Mouse (Mus musculus) T-cell, adult 2 months (primary cell): ENCODE measurements at regions not wholly inside any gene's neighbourhood (a gene's known extent, or its start where the extent isn't known, plus 50 kb on each side); places are given as distances from the start of the nearest gene placed in this dataset.

Experiments
- DNase-seq: peaks from one replicate; pipeline ENCODE4 v3.0.0; 2022; ENCODE audit warnings: low spot score

DNA sequence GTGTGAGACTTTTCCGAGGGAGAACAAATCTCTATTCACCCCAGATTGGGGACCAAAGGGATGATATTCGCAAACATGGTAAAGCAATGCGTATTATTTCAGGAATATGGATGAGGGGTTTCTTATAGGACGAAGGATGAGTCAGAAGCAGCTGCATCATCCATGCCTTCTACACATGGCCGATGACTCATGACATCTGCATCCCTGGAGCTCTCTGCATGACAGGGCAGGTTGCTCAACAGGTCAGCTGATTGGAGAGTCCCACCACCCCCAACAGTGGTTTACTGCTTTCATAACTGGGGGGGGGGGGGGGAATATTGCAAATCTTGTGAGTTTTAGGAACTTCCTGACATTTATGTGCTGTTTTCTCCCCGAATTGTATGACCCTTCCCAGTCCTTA, 50.3 kb upstream of the Pias1 start:
- DNase-seq: no peak
